8 mouse cellular contexts compared by ENCODE assay signal in the genomic region with DNA sequence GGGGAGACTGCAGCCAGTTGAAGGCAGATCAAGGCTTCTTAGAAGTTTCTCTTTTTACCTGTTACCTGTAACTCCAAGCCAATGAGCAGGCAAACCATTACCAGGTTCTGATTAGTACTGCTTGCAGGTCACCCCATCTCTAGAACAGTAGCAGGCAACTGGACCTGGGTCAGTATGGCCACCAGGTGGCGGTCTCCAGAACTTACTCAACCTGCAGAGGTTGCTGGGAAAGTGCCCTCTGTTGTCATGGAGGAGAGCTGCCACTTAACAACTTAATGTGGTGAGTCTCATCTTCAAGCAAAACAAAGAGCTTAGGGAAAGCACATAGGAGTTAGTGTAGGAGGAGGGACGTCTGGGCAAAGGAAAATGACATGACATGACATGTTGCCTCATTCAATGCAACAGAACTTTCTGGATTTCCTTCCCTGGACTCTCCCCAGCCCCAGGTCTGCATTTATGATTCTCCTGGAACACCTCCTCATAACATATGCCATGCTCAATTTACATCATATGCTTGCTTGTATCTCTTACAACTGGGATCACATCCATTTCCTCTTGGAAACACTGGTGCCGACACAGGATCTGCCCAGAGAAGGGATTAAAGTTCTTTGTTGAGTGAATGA.
DNase-seq lines count a peak whose midpoint lies in the region; ATAC-seq and TF ChIP-seq lines count a peak whose summit lies in the region.

No protein-coding gene starts in this region.

- H3K4me1 ChIP-seq in midbrain, embryonic 10.5 days = peaks cover 3% of the 10 kb centered on the region; the same call in 1 of the 2 replicates
- H3K4me1 ChIP-seq in midbrain, embryonic 13.5 days (replicated peaks) = no peaks in the 10 kb centered on the region
- 0 out of 2 replicates have a peak, but pooled peaks cover 11% of the 10 kb centered on the region for H3K4me1 ChIP-seq in limb, embryonic 14.5 days (ENCODE audit: control insufficient read depth, insufficient read depth, low read length)

- H3K4me3 ChIP-seq in midbrain, embryonic 10.5 days = no peak overlapping the region
- H3K4me3 ChIP-seq in midbrain, embryonic 13.5 days (replicated peaks) = no peak overlapping the region
- H3K4me3 ChIP-seq in limb, embryonic 14.5 days (replicated peaks; ENCODE audit: low read length) = no peak overlapping the region

- peak; percentile 47 for DNase-seq in midbrain, embryonic 10.5 days (ENCODE audit: low spot score)
- peak; percentile 73 to 91 for DNase-seq in adrenal gland, adult (ENCODE audit: inconsistent age in 2 of 2, low spot score in 1 of 2)
- peak; percentile 69 for DNase-seq in cerebellum, postnatal 36 days
- DNase-seq in heart, adult 9 months (ENCODE audit: low spot score in 2 of 2) = peak; percentile 47 to 70
- DNase-seq in limb, embryonic 14.5 days (ENCODE audit: low spot score) = peak; percentile 55
- DNase-seq in right cerebral cortex, postnatal 4 days = peak; percentile 49
- no peak for DNase-seq in Muller cell, postnatal 12 days (ENCODE audit: inconsistent ontology term)

- no peaks in the 10 kb centered on the region for H3K36me3 ChIP-seq in midbrain, embryonic 10.5 days
- H3K36me3 ChIP-seq in midbrain, embryonic 13.5 days = no peaks in the 10 kb centered on the region
- H3K36me3 ChIP-seq in limb, embryonic 14.5 days (ENCODE audit: control insufficient read depth, insufficient read depth, low read length) = no peaks in the 10 kb centered on the region

- H3K9me3 ChIP-seq in midbrain, embryonic 10.5 days (replicated peaks) = no peaks in the 10 kb centered on the region
- no peaks in the 10 kb centered on the region for H3K9me3 ChIP-seq in midbrain, embryonic 13.5 days
- H3K9me3 ChIP-seq in limb, embryonic 14.5 days (ENCODE audit: control insufficient read depth, low read length) = no peaks in the 10 kb centered on the region

- no peak for ATAC-seq in midbrain, embryonic 13.5 days
- ATAC-seq in limb, embryonic 14.5 days (ENCODE audit: low FRiP score, low read depth) = no peak; the same call in 1 of the 2 replicates

- TF ChIP-seq POLR2A in limb, embryonic 14.5 days (IDR thresholded peaks at IDR 0.05; ENCODE audit: borderline replicate concordance, extremely low read depth, insufficient read depth, insufficient read length) = no peak

- no peaks in the 10 kb centered on the region for H3K27me3 ChIP-seq in midbrain, embryonic 10.5 days (ENCODE audit: low read depth, poor library complexity, severe bottlenecking)
- H3K27me3 ChIP-seq in midbrain, embryonic 13.5 days = no peaks in the 10 kb centered on the region
- no peaks in the 10 kb centered on the region for H3K27me3 ChIP-seq in limb, embryonic 14.5 days (ENCODE audit: control insufficient read depth, insufficient read depth, low read length)

- H3K9ac ChIP-seq in midbrain, embryonic 13.5 days (replicated peaks) = no peak overlapping the region
- no peak overlapping the region for H3K9ac ChIP-seq in limb, embryonic 14.5 days (ENCODE audit: low read depth, low read length, severe bottlenecking)

- no peak overlapping the region for H3K4me2 ChIP-seq in midbrain, embryonic 13.5 days (replicated peaks)
- no peak overlapping the region for H3K4me2 ChIP-seq in limb, embryonic 14.5 days (replicated peaks; ENCODE audit: low read depth, low read length, severe bottlenecking)

- no peak overlapping the region for H3K27ac ChIP-seq in midbrain, embryonic 10.5 days (replicated peaks)
- H3K27ac ChIP-seq in midbrain, embryonic 13.5 days = no peak overlapping the region
- H3K27ac ChIP-seq in limb, embryonic 14.5 days (replicated peaks; ENCODE audit: low read depth, low read length) = no peak overlapping the region

- WGBS in midbrain, embryonic 10.5 days = 41% methylated on average over 3 of the region's 3 CpGs
- WGBS in midbrain, embryonic 13.5 days = 46% methylated on average over 3 of the region's 3 CpGs
- 34% methylated on average over 3 of the region's 3 CpGs for WGBS in limb, embryonic 14.5 days
